Mouse (Mus musculus): ENCODE measurements around the gene Fyn.
A peak's percentile ranks its signal among the peaks of the same experiment; 100 is the strongest.

Gene Fyn

DNA sequence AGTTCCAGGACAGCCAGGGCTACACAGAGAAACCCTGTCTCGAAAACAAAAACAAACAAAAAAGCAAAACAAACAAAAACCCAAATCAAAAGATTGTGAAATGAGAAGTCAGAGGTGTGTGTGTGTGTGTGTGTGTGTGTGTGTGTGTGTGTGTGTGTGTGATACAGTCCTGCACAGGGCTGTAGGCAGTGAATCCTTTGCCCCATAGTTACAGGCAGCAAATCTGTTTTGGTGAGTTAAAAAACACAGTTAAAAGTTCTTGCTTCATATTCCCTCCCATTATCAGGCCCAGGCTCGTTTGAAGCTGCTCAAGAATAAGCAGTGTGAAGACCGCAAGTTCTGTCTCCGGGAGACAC, 244.0 kb downstream of the Fyn start, which contains the start of gene Traf3ip2:
Traf3ip2 (plus strand) TSS at position 302 of the 356 bp plus-strand sequence.
- DNase-seq (ENCODE audit: low spot score) = no peak

- peak; percentile 48 for DNase-seq (ENCODE audit: low spot score)
These were observed 244.6 kb downstream of the Fyn start for GRCm38 (mm10) chr10:39612989-39613831.

DNA sequence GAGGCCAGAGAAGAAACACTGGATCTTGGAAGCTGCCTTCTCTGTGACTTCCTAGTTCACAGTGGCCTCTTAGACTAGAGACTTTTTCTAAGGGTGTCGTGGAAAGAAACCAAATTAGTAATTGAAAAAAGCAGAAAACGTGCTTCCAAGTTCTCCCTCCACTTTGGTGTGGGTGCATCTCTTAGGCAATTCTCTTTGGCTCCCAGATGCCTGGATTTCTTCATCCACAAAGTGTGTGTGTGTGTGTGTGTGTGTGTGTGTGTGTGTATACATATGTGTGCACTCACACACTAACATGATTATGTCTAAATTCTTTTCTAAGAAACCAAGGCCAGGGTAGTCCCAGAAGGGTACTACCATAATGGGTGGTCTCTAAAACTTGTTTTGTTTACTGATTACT, 245.3 kb downstream of the Fyn start:
- DNase-seq (ENCODE audit: low spot score) = no peak

GRCm38 (mm10) chr10:39614676-39615075, 246.0 kb downstream of the Fyn start:
- peak; percentile 72 for DNase-seq (ENCODE audit: low spot score)
